In the genomic region with DNA sequence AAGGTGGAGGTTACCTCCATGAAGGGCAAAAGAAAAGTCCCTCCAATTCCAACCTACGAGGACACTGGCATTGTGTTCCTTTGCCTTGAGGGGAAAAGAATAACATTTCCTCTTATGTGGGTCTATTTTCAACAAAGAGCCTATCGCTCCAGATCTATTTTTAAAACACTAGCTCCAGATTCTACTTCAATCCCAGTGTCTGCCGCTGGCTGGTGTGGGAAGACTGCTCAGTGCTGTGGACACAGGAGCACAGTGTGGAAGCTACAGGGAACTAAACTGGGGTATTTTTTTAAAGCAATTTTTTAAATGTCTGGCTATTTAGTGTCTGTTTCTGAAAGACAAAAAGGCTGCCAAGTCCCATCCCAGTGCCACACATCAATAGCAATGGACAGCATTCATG, we compare ENCODE assay signal across 15 mouse cellular contexts. TPM values are rescaled to one million over a fixed set of nuclear protein-coding genes. Genes with fewer than 3 reads are reported as not detected.
A peak's percentile ranks its signal among the peaks of the same experiment; 100 is the strongest.
DNase-seq lines count a peak whose midpoint lies in the region; ATAC-seq and TF ChIP-seq lines count a peak whose summit lies in the region.
"Had no signal": no experiment of that assay in that cellular context is flagged by ENCODE, and none has a peak within 500 bp of the region (broad histone marks: within the 10 kb centered on the region; RNA-seq: fewer than 3 reads in every experiment).

No protein-coding gene starts in this region.

- no peak overlapping the region for H3K4me2 ChIP-seq in hindbrain, postnatal 0 days (ENCODE audit: low read depth, low read length)
- no peak overlapping the region for H3K4me2 ChIP-seq in hindbrain, embryonic 12.5 days (replicated peaks)
- no peak overlapping the region for H3K4me2 ChIP-seq in midbrain, embryonic 16.5 days (ENCODE audit: low read length)
- H3K4me2 ChIP-seq in neural tube, embryonic 15.5 days, result no peak overlapping the region

- no peak overlapping the region for H3K4me3 ChIP-seq in hindbrain, postnatal 0 days (ENCODE audit: low read length)
- no peak overlapping the region for H3K4me3 ChIP-seq in hindbrain, embryonic 12.5 days
- H3K4me3 ChIP-seq in midbrain, embryonic 16.5 days (ENCODE audit: low read depth, low read length), result no peak overlapping the region
- no peak overlapping the region for H3K4me3 ChIP-seq in neural tube, embryonic 15.5 days (replicated peaks)
- H3K4me3 ChIP-seq: embryonic facial prominence, embryonic 10.5 days; hindbrain, embryonic 10.5 days had no signal

- 66% methylated on average over 3 of the region's 3 CpGs for WGBS in hindbrain, postnatal 0 days
- 72% methylated on average over 3 of the region's 3 CpGs for WGBS in hindbrain, embryonic 12.5 days
- WGBS in midbrain, embryonic 16.5 days, result 65% methylated on average over 3 of the region's 3 CpGs
- WGBS in neural tube, embryonic 15.5 days, result 73% methylated on average over 3 of the region's 3 CpGs

- no peak overlapping the region for H3K9ac ChIP-seq in hindbrain, postnatal 0 days (replicated peaks; ENCODE audit: low read length)
- no peak overlapping the region for H3K9ac ChIP-seq in hindbrain, embryonic 12.5 days
- no peak overlapping the region for H3K9ac ChIP-seq in midbrain, embryonic 16.5 days (ENCODE audit: low read depth, low read length)
- H3K9ac ChIP-seq in neural tube, embryonic 15.5 days (replicated peaks), result no peak overlapping the region

- H3K9me3 ChIP-seq in hindbrain, postnatal 0 days (ENCODE audit: low read length), result no peaks in the 10 kb centered on the region
- no peaks in the 10 kb centered on the region for H3K9me3 ChIP-seq in hindbrain, embryonic 12.5 days (replicated peaks)
- no peaks in the 10 kb centered on the region for H3K9me3 ChIP-seq in midbrain, embryonic 16.5 days (replicated peaks; ENCODE audit: control insufficient read depth, low read length, poor library complexity, severe bottlenecking)
- no peaks in the 10 kb centered on the region for H3K9me3 ChIP-seq in neural tube, embryonic 15.5 days (replicated peaks)
- H3K9me3 ChIP-seq: embryonic facial prominence, embryonic 10.5 days; hindbrain, embryonic 10.5 days had no signal

- no peaks in the 10 kb centered on the region; the same call in 1 of the 2 replicates for H3K36me3 ChIP-seq in hindbrain, postnatal 0 days (ENCODE audit: insufficient read depth, low read length)
- H3K36me3 ChIP-seq in hindbrain, embryonic 12.5 days, result peaks cover 11% of the 10 kb centered on the region; the same call in 1 of the 2 replicates
- H3K36me3 ChIP-seq in midbrain, embryonic 16.5 days (ENCODE audit: control insufficient read depth, insufficient read depth, low read length), result no peaks in the 10 kb centered on the region
- H3K36me3 ChIP-seq in neural tube, embryonic 15.5 days, result peaks cover 10% of the 10 kb centered on the region
- H3K36me3 ChIP-seq: embryonic facial prominence, embryonic 10.5 days had no signal

- no peak for DNase-seq in frontal cortex, postnatal 14 days (ENCODE audit: low spot score in 2 of 2)
- no peak for DNase-seq in hindbrain, postnatal 0 days (ENCODE audit: low spot score)
- peak; percentile 79 for DNase-seq in brain, adult 2 months (ENCODE audit: low read depth, low spot score)
- DNase-seq in embryo, embryonic 10 days (ENCODE audit: low spot score), result no peak
- DNase-seq: adrenal gland, adult 2 months; cerebellum, postnatal 10 days; liver; lung, postnatal 10 days had no signal

- no peak for TF ChIP-seq CTCF in hindbrain, postnatal 0 days (IDR thresholded peaks at IDR 0.05; ENCODE audit: low read depth)

- peak; percentile 63 for ATAC-seq in frontal cortex, adult (ENCODE audit: low TSS enrichment)
- ATAC-seq in hindbrain, postnatal 0 days, result no peak
- ATAC-seq in hindbrain, embryonic 12.5 days (ENCODE audit: low FRiP score), result no peak
- no peak for ATAC-seq in midbrain, embryonic 16.5 days
- ATAC-seq in neural tube, embryonic 15.5 days (ENCODE audit: low FRiP score), result no peak

- 0 out of 2 replicates have a peak, but pooled peaks cover 7% of the 10 kb centered on the region for H3K4me1 ChIP-seq in hindbrain, postnatal 0 days (ENCODE audit: insufficient read depth, low read length)
- H3K4me1 ChIP-seq in hindbrain, embryonic 12.5 days, result 0 out of 2 replicates have a peak, but pooled peaks cover 4% of the 10 kb centered on the region
- peaks cover 7% of the 10 kb centered on the region for H3K4me1 ChIP-seq in midbrain, embryonic 16.5 days (ENCODE audit: control insufficient read depth, insufficient read depth, low read length)
- peaks cover 22% of the 10 kb centered on the region for H3K4me1 ChIP-seq in neural tube, embryonic 15.5 days

- H3K27me3 ChIP-seq in hindbrain, postnatal 0 days (ENCODE audit: insufficient read depth, low read length), result no peaks in the 10 kb centered on the region
- no peaks in the 10 kb centered on the region for H3K27me3 ChIP-seq in hindbrain, embryonic 12.5 days
- no peaks in the 10 kb centered on the region for H3K27me3 ChIP-seq in midbrain, embryonic 16.5 days (ENCODE audit: control insufficient read depth, insufficient read depth, low read depth, low read length)
- no peaks in the 10 kb centered on the region for H3K27me3 ChIP-seq in neural tube, embryonic 15.5 days (replicated peaks)

- peak overlapping the region; percentile 41; the same call in 1 of the 2 replicates for H3K27ac ChIP-seq in hindbrain, postnatal 0 days
- no peak overlapping the region for H3K27ac ChIP-seq in hindbrain, embryonic 12.5 days
- H3K27ac ChIP-seq in midbrain, embryonic 16.5 days (ENCODE audit: low read length), result peak overlapping the region; percentile 70
- H3K27ac ChIP-seq in neural tube, embryonic 15.5 days (replicated peaks), result no peak overlapping the region; the same call in 1 of the 2 replicates
- H3K27ac ChIP-seq: embryonic facial prominence, embryonic 10.5 days; kidney, postnatal 0 days had no signal

RNA-seq across cellular contexts. Expression of a gene that starts 49.9 kb away (rescaled TPM):
- 16.3 and 22.0 TPM in 2 replicates for total RNA-seq in hindbrain, postnatal 0 days (2014; rRNA removed)
- 9.3 and 11.5 TPM in 2 replicates for polyA plus RNA-seq in hindbrain, postnatal 0 days (2015; fragmentation: Nextera tagmentation; extraction: Ambion mirVana)
- 32.8 and 35.4 TPM in 2 replicates for polyA plus RNA-seq in hindbrain, embryonic 12.5 days (2016; fragmentation: Nextera tagmentation; extraction: Ambion mirVana)
- polyA plus RNA-seq in midbrain, embryonic 16.5 days (2015; fragmentation: Nextera tagmentation; extraction: Ambion mirVana), result 9.8 and 10.6 TPM in 2 replicates
- 12.0 and 18.0 TPM in 2 replicates for polyA plus RNA-seq in neural tube, embryonic 15.5 days (2015; fragmentation: Nextera tagmentation; extraction: Ambion mirVana)

Comparison
In these comparisons a context has a peak if more than half of its experiments do, and no peak if none do; other contexts are left out.
1. H3K27ac ChIP-seq: peak in hindbrain, postnatal 0 days (single experiment) and midbrain, embryonic 16.5 days (single experiment); none in hindbrain, embryonic 12.5 days (single experiment) and neural tube, embryonic 15.5 days (single experiment).